Mouse (Mus musculus): ENCODE results near the gene Lama1.
"Not testable (repeated sequence)": the region's sequence is repeated elsewhere in the genome, so short reads cannot be mapped to it uniquely, and the experiment has no call there.

Lama1 gene

GRCm38 (mm10) chr17:67722055-67722454, 25.0 kb downstream of the Lama1 start:
- DNase-seq (ENCODE audit: low spot score) = no peak

- DNase-seq (ENCODE audit: low spot score) = no peak
Measured at GRCm38 (mm10) chr17:67722578-67722977, 25.5 kb downstream of the Lama1 start.

- no peak for DNase-seq (ENCODE audit: low spot score)
Measured at GRCm38 (mm10) chr17:67723175-67724067, 26.4 kb downstream of the Lama1 start.

GRCm38 (mm10) chr17:67726601-67727000, 29.5 kb downstream of the Lama1 start:
- DNase-seq (ENCODE audit: low spot score) = no peak

GRCm38 (mm10) chr17:67728751-67729150, 31.7 kb downstream of the Lama1 start:
- no peak for DNase-seq (ENCODE audit: low spot score)

- DNase-seq (ENCODE audit: low spot score) = no peak
Measured at GRCm38 (mm10) chr17:67731096-67731495, 34.0 kb downstream of the Lama1 start.

GRCm38 (mm10) chr17:67731964-67732363, 34.9 kb downstream of the Lama1 start:
- no peak for DNase-seq (ENCODE audit: low spot score)

- no peak for DNase-seq (ENCODE audit: low spot score)
Measured at GRCm38 (mm10) chr17:67733516-67733915, 36.5 kb downstream of the Lama1 start.

GRCm38 (mm10) chr17:67735722-67736121, 38.7 kb downstream of the Lama1 start:
- DNase-seq (ENCODE audit: low spot score) = no peak

- not testable (repeated sequence) for DNase-seq (ENCODE audit: low spot score)
Measured at GRCm38 (mm10) chr17:67741229-67741628, 44.2 kb downstream of the Lama1 start.

- no peak for DNase-seq (ENCODE audit: low spot score)
Measured at GRCm38 (mm10) chr17:67764167-67764871, 67.3 kb downstream of the Lama1 start.

- DNase-seq (ENCODE audit: low spot score) = no peak
Measured at GRCm38 (mm10) chr17:67773608-67774007, 76.5 kb downstream of the Lama1 start.

GRCm38 (mm10) chr17:67776764-67777163, 79.7 kb downstream of the Lama1 start:
- DNase-seq (ENCODE audit: low spot score) = peak; percentile 14

GRCm38 (mm10) chr17:67779812-67780211, 82.8 kb downstream of the Lama1 start:
- no peak for DNase-seq (ENCODE audit: low spot score)

- no peak for DNase-seq (ENCODE audit: low spot score)
Measured at GRCm38 (mm10) chr17:67791091-67791490, 94.0 kb downstream of the Lama1 start.

- DNase-seq (ENCODE audit: low spot score) = no peak
Measured at GRCm38 (mm10) chr17:67809171-67809570, 112.1 kb downstream of the Lama1 start.

GRCm38 (mm10) chr17:67813666-67814065, 116.6 kb downstream of the Lama1 start:
- no peak for DNase-seq (ENCODE audit: low spot score)

GRCm38 (mm10) chr17:67815720-67816119, 118.7 kb downstream of the Lama1 start:
- DNase-seq (ENCODE audit: low spot score) = no peak

- no peak for DNase-seq (ENCODE audit: low spot score)
Measured at GRCm38 (mm10) chr17:67816916-67817315, 119.9 kb downstream of the Lama1 start.

- DNase-seq (ENCODE audit: low spot score) = no peak
Measured at GRCm38 (mm10) chr17:67827431-67827830, 130.4 kb downstream of the Lama1 start.

GRCm38 (mm10) chr17:67836146-67836895, 139.3 kb downstream of the Lama1 start:
- DNase-seq (ENCODE audit: low spot score) = no peak

GRCm38 (mm10) chr17:67837351-67838090, 140.5 kb downstream of the Lama1 start:
- DNase-seq (ENCODE audit: low spot score) = peak; percentile 56
